Mouse (Mus musculus) cerebellum, adult (tissue): ENCODE measurements around the gene Chil3.
"Not testable (repeated sequence)": the region's sequence is repeated elsewhere in the genome, so short reads cannot be mapped to it uniquely, and the experiment has no call there.

Experiments used
- ATAC-seq: cut with Nextera tagmentation; 2 replicates; pipeline ENCODE4 v1.9.2; 2017; ENCODE audit warnings: mild to moderate bottlenecking, moderate library complexity, mixed read lengths; ENCODE audit not compliant: insufficient number of reproducible peaks, low FRiP score, low TSS enrichment

Chil3 gene

DNA sequence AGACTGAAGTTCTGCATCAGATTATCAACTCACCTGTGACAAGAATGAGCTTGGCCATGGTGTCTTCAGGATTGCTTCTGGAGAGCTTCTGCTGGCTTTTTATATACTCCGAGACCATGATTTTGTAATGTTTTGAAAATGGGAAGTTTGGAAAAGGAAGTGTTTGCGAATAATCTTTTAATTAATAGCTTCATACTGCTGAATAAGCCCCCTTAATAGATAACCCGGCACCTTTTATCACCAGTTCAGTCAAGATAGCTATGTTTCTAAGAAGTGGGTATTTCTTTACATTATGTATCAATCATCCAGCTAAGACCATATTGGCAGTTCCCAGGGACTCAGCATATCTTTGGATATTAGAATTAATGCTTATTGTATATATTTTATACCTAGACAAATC lies at the start of gene Chil3:
Gene Chil3 (minus strand): TSS at position 101 of the 400 bp plus-strand sequence.
- ATAC-seq, result no peak

GRCm38 (mm10) chr3:106198030-106198429 lies 30.7 kb upstream of the Chil3 start:
- ATAC-seq, result not testable (repeated sequence)

DNA sequence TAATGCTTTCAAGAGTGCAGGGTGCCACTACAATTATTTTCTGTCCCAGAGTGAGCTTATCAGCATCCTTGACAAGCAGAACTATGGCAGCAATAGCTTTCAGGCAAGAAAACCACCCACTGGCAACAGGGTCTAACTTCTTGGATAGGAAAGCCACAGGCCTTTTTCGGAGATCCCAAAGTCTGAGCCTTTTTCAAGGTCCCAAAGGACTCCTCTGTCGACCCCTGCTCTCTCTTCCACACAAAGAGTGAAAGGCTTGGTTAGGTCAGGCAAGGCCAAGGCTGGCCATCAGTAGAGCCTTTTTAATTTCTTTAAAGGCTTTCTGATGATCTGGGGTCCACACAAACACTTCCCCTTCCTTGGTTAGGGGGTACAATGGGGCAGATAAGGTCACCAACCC lies 29.9 kb upstream of the Chil3 start:
- not testable (repeated sequence) for ATAC-seq

DNA sequence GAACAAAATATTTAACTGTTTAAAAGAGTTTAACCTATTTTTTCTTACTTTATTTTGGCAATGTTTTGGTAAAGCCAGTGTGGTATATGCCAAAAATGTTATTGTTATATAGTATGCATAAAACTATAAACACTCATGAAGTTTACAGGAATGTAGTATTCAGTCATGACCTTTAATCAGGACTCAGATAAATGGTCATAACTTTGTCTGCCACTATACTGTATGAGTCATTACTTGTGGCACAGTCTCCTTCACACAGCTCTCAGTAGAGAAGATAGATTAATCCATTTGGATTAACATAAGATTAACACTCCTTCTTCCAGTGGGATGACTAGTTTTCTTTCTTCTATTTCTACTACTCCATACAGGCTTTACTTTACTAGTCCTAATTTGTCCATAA lies 28.9 kb upstream of the Chil3 start:
- ATAC-seq, result no peak

DNA sequence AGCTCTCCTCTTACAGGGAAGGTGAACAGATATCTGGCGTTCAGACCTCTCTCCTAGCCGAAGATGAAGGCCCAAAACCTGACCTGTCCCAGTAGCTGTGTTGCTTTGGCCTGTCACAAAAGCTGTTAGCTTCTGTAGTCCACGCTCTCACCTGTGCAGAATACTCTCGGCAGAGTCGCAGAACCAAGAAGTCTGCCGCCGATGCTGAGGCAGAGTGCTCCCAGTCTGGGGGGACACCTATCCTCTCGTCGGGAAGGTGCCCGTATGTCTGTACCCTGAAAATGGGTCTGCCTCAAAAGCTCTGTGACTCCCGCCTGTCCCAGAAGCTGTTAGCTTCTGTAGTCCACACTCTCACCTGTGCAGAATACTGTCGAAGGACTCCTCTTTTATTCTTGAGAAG lies 28.1 kb upstream of the Chil3 start:
- no peak for ATAC-seq

DNA sequence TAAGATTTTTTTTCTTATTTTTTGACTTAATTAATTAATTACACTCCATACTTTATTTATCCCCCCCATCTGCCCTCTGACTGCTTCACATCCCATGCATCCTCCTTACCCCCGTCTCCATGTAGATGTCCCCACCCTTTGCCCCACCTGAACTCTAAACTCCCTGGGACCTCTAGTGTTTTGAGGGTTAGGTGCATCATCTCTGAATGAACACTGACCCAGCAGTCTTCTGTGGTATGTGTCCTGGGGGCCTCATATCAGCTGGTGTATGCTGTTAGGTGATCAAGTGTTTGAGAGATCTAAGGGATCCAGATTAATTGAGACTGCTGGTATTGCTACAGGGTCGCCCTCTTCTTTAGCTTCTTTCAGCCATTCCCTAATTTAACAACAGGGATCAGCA lies 20.6 kb upstream of the Chil3 start:
- ATAC-seq, result no peak

DNA sequence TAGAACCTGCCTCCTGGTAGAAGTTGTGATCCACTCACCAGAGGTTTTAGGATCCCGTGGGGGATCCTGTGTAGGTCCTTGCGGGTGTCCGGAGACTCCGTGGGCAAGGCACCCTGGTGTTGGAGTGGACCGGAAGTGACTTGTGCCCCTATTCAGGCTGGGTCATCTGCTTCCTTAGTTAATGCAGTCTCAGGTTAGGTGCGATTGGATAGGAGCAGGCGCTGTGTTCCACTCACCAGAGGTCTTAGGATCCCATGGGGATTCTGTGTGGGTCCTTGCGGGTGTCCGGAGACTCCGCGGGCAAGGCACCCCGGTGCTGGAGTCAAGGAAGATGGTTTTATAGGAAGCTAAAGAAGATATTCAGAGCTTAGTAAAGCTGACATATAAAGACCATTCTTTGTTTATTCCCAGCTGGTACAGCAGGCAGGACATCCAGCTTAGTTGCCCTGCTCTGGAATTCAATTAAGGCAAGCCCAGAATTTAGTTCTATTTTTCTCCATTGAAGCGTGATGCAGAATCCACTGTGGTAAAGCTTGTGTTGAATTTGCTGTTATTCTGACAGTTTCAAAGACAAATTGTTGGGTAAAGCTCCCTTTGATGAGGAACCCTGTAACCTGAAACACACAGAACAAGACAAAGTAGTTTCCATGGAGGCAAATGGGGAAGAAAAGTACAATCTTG lies 10.3 kb upstream of the Chil3 start:
- ATAC-seq, result no peak

GRCm38 (mm10) chr3:106174971-106175370 lies 7.6 kb upstream of the Chil3 start:
- not testable (repeated sequence) for ATAC-seq

DNA sequence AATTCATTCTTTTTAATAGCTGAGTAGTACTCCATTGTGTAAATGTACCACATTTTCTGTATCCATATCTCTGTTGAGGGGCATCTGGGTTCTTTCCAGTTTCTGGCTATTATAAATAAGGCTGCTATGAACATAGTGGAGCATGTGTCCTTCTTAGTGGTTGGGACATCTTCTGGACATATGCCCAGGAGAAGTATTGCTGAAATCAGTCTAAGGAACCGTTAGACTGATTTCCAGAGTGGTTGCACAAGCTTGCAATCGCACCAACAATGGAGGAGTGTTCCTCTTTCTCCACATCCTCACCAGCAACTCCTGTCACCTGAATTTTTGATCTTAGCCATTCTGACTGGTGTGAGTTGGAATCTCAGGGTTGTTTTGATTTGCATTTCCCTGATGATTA lies 5.1 kb upstream of the Chil3 start:
- not testable (repeated sequence) for ATAC-seq

DNA sequence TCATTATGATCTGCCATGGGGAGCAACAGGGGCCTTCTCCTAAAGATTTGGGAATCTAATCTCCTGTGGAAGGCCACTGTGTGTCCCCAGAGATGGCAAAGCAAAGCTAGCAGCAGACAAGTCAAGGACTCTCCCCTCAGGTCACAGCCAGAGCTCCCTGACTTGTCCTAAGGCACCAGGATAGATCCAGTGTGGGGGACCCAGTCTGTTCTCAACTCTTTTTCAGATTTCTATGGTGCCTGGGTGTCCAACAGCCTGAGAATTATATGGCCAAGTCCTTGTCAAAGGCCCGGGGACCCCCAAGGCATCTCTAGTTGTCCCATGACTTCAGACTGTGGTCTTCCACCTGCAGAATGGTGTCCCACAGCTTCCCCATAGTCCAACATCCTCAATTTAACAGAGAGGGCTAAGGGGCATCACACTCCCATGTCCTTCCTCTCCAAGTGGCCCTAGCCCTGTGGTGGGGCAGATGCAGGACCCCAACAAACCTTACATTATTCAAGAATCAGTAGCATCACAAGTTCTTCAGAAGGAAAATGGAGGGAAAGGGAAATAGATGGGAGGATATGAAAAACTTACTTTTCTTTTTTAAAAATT lies 3.9 kb upstream of the Chil3 start:
- ATAC-seq, result no peak

DNA sequence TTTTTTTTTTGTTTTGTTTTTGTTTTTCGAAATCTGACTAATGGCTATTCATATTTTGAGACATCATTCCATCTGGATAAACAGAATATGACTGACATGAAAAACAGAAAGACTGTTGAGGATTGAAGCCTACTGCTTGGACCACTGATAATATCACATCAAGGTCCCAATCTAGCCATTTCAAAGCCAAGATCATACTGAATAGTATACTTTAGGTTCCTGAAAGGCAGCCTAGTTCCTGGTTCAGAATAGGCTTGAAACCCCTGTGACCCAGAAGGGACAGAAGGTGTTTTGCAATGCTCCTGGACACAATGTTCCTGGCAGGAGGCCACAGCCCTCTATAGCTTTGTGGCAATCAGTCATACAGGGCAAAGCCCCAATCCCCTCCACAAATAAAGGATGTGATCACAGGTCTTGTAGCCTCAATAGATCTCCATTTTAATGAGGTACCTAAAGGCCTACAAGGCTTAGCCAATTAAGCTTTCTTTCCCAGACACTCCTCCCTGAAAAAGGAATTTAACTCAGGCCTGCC lies 3.2 kb upstream of the Chil3 start:
- no peak; the same call in 1 of the 2 replicates for ATAC-seq

- no peak for ATAC-seq
Measured at GRCm38 (mm10) chr3:106154413-106154812, 13.0 kb downstream of the Chil3 start.

DNA sequence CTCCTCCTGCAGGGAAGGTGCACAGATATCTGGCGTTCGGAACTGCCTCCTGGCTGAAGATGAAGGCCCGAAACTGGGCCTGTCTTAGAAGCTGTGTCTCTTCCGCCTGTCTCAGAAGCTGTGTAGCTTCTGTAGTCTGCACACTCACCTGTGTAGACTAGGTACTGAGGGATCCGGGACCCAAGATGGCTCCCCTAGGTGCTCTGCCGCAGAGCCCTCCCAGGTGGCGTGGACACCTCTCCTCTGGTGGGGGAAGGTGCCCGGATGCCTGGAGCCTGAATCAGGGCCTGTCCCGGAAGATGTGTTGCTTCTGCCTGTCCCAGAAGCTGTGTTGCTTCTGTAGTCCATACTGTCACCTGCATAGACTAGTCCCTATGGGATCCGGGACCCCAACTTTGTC lies 23.3 kb downstream of the Chil3 start:
- 0 out of 2 replicates have a peak, but pooled peaks have one; percentile 20 for ATAC-seq

GRCm38 (mm10) chr3:106131690-106132089 lies 35.7 kb downstream of the Chil3 start:
- ATAC-seq, result peak; percentile 99

DNA sequence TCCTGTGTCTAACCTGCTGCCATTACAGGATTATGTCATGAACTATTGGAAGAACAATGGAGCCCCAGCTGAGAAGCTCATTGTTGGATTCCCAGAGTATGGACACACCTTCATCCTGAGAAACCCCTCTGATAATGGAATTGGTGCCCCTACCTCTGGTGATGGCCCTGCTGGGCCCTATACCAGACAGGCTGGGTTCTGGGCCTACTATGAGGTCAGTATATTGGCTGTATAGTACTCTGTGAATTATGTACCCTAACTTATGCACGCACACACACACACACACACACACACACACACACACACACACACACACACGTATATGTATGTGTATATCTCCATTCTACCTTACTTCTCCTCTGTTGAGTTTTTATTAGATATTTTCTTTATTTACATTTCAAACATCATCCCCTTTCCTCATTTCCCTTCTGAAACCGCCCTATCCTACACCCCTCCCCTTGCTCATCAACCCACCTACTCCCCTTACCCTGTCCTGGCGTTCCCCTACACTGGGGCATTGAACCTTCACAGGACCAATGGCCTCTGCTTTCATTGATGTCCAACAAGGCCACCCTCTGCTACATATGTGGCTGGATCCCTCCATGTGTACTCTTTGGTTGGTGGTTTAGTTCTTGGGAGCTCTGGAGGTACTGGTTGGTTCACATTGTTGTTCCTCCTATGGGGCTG lies 38.4 kb downstream of the Chil3 start:
- no peak for ATAC-seq

GRCm38 (mm10) chr3:106126999-106127398 lies 40.4 kb downstream of the Chil3 start:
- ATAC-seq, result no peak

- ATAC-seq, result no peak
Measured at GRCm38 (mm10) chr3:106112929-106113328, 54.4 kb downstream of the Chil3 start, which contains the start of gene Chia1. TSS of gene Chia1 (plus strand) at chr3:106113229.
